Mouse (Mus musculus) right cerebral cortex, adult 18-20 months (tissue): ENCODE data around the gene Tmem183a.
A peak's percentile ranks its signal among the peaks of the same experiment; 100 is the strongest.

Experiments used
- DNase-seq: peaks from one replicate; pipeline ENCODE4 v3.0.0; 2022; ENCODE audit warnings: mixed read lengths

Tmem183a gene

GRCm38 (mm10) chr1:134318261-134318660, 43.5 kb downstream of the Tmem183a start:
- DNase-seq: no peak

- no peak for DNase-seq
Observed at GRCm38 (mm10) chr1:134316361-134316760, 45.4 kb downstream of the Tmem183a start.

- DNase-seq: no peak
Observed at GRCm38 (mm10) chr1:134315181-134315580, 46.6 kb downstream of the Tmem183a start.

DNA sequence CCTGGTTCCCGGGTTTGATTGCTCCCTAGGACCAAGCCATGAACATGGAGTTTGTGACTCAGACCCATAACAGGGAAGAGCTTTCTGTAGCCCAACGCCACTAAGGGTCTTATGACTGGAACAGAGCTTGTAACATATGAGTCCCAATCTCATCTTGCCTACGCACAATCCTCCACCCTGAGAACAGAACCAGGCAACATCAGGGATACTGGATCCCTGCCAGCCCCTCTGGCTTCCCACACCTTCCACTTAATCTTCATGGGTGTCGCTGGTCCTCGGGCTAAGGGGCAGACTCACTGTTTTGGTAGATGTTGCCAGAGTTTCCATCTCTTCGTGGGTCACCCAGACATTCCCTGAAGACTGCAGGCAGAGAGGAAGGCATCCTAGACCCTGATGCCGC, 50.0 kb downstream of the Tmem183a start:
- DNase-seq: no peak

- DNase-seq: no peak
Observed at GRCm38 (mm10) chr1:134310729-134311128, 51.0 kb downstream of the Tmem183a start.

DNA sequence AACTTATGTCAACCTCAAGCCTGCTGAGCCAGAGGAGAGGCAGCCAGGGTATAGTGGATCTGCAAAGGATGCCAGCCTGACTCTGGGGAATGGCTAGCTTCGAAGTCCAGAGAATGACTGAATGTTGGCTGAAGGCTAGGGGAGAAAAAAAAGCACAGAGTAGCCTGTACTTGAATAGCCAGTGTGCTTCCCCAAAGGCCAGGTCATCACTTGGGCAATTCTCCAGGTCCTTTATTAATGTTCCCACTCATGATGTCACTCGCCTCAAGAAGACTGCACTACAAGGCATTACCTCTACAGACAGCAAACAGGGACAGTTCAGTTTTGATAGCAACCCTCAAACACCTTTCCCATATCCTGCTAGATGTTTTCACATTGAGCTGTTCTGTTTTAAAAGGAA, 51.5 kb downstream of the Tmem183a start:
- no peak for DNase-seq

DNA sequence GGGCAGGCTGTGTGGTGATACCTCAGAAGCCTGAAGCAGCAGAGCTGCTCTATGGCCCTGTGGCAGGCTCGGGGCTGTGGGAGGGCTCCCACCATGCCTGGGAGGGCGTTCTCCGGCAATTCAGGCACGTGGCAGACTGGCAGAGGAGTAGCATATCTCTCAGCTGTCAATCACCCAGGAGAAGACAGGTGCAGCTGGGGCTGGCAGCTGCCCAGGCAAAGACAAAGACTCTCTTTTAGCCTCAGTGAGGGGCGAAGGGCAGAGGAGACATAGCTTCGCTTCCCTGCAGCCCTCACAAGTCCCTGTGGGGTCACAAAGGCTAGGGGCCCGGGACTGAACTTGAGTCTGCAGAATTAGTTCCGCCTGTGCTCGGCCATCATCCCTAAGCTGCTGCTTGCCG, 54.4 kb downstream of the Tmem183a start:
- no peak for DNase-seq

DNA sequence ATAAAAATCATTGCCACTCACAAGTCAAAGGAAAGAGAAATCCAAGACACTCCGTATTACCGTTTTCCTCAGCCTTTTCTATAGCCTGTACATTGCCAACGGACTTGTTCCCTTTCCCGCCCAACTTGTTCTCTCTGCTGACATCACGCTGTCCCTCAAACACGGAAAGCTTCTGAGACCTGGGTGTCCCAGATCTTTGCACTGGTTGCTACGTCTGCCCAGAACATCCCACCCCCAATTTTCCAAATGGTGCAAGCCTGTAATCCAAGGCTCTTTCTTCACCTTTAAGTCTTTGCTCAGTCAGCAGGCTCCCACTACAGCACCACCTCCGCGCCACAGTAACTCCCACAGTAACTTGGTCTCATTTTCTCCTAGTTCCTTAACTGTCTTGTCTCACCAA, 56.8 kb downstream of the Tmem183a start:
- DNase-seq: peak; percentile 57

GRCm38 (mm10) chr1:134302568-134303238, 59.1 kb downstream of the Tmem183a start:
- no peak for DNase-seq

GRCm38 (mm10) chr1:134298636-134299411, 63.0 kb downstream of the Tmem183a start:
- DNase-seq: no peak

- DNase-seq: no peak
Observed at GRCm38 (mm10) chr1:134297265-134297664, 64.5 kb downstream of the Tmem183a start.
